Comparison of ENCODE assay signal across 8 mouse cellular contexts in genomic region chr15:84720291-84721204, GRCm38 (mm10). TPM values are rescaled to one million over a fixed set of nuclear protein-coding genes. Genes with fewer than 3 reads are reported as not detected.
DNase-seq lines count a peak whose midpoint lies in the region; ATAC-seq lines count a peak whose summit lies in the region.

No protein-coding gene starts in this region.

- no peak for ATAC-seq in heart, embryonic 11.5 days (replicated peaks; ENCODE audit: insufficient number of reproducible peaks, low FRiP score, low TSS enrichment)
- ATAC-seq in limb, embryonic 11.5 days (ENCODE audit: insufficient number of reproducible peaks, low FRiP score, low TSS enrichment, low read depth), result peak; percentile 45; the same call in 1 of the 2 replicates
- ATAC-seq in midbrain, embryonic 15.5 days (replicated peaks), result no peak

- H3K27me3 ChIP-seq in heart, embryonic 11.5 days (ENCODE audit: control insufficient read depth, insufficient read depth, low read length), result peaks cover 8% of the 10 kb centered on the region
- peaks cover 13% of the 10 kb centered on the region; the same call in 1 of the 2 replicates for H3K27me3 ChIP-seq in limb, embryonic 11.5 days (ENCODE audit: control insufficient read depth, insufficient read depth, low read length)
- H3K27me3 ChIP-seq in midbrain, embryonic 15.5 days (replicated peaks), result peaks cover 29% of the 10 kb centered on the region

- H3K27ac ChIP-seq in heart, embryonic 11.5 days (ENCODE audit: low read depth, low read length), result no peak overlapping the region
- H3K27ac ChIP-seq in limb, embryonic 11.5 days (replicated peaks; ENCODE audit: low read depth, low read length), result no peak overlapping the region
- H3K27ac ChIP-seq in midbrain, embryonic 15.5 days, result no peak overlapping the region

- WGBS in heart, embryonic 11.5 days (ENCODE audit: insufficient replicate concordance), result 6% methylated on average over 33 of the region's 33 CpGs
- WGBS in limb, embryonic 11.5 days, result 4% methylated on average over 33 of the region's 33 CpGs
- 9% methylated on average over 33 of the region's 33 CpGs for WGBS in midbrain, embryonic 15.5 days

- H3K36me3 ChIP-seq in heart, embryonic 11.5 days (ENCODE audit: control insufficient read depth, insufficient read depth, low read length), result no peaks in the 10 kb centered on the region
- H3K36me3 ChIP-seq in limb, embryonic 11.5 days (ENCODE audit: control insufficient read depth, insufficient read depth, low read length), result no peaks in the 10 kb centered on the region
- H3K36me3 ChIP-seq in midbrain, embryonic 15.5 days (replicated peaks), result no peaks in the 10 kb centered on the region

- DNase-seq in adrenal gland, adult 2 months, result peak; percentile 12
- DNase-seq in adrenal gland, adult 8-10 months, result no peak
- DNase-seq in NIH3T3 (ENCODE audit: low read depth), result peak; percentile 64
- DNase-seq in limb, embryonic 11.5 days (ENCODE audit: low spot score), result peak; percentile 77
- DNase-seq in cerebellum, adult 9-10 months, result no peak
- DNase-seq in frontal cortex, postnatal 14 days (ENCODE audit: low spot score in 2 of 2), result no peak

- H3K9me3 ChIP-seq in heart, embryonic 11.5 days (replicated peaks; ENCODE audit: control insufficient read depth, low read length), result no peaks in the 10 kb centered on the region
- no peaks in the 10 kb centered on the region for H3K9me3 ChIP-seq in limb, embryonic 11.5 days (ENCODE audit: control insufficient read depth, low read length)
- no peaks in the 10 kb centered on the region for H3K9me3 ChIP-seq in midbrain, embryonic 15.5 days

- H3K4me2 ChIP-seq in heart, embryonic 11.5 days, result peak overlapping the region; percentile 89
- peak overlapping the region; percentile 70 for H3K4me2 ChIP-seq in limb, embryonic 11.5 days (ENCODE audit: low read depth, severe bottlenecking)
- H3K4me2 ChIP-seq in midbrain, embryonic 15.5 days, result peak overlapping the region; percentile 17

- peak overlapping the region; percentile 62 for H3K9ac ChIP-seq in heart, embryonic 11.5 days (ENCODE audit: low read depth, low read length)
- peak overlapping the region; percentile 28 for H3K9ac ChIP-seq in limb, embryonic 11.5 days (ENCODE audit: low read length)
- H3K9ac ChIP-seq in midbrain, embryonic 15.5 days, result no peak overlapping the region

- peaks cover 8% of the 10 kb centered on the region; the same call in 1 of the 2 replicates for H3K4me1 ChIP-seq in heart, embryonic 11.5 days (ENCODE audit: control insufficient read depth, insufficient read depth, low read length)
- H3K4me1 ChIP-seq in limb, embryonic 11.5 days (ENCODE audit: control insufficient read depth, insufficient read depth, low read length), result peaks cover 16% of the 10 kb centered on the region
- H3K4me1 ChIP-seq in midbrain, embryonic 15.5 days, result peaks cover 11% of the 10 kb centered on the region

- peak overlapping the region; percentile 42 for H3K4me3 ChIP-seq in heart, embryonic 11.5 days (ENCODE audit: low read depth, low read length)
- peak overlapping the region; percentile 30 for H3K4me3 ChIP-seq in limb, embryonic 11.5 days (ENCODE audit: low read depth, low read length)
- no peak overlapping the region for H3K4me3 ChIP-seq in midbrain, embryonic 15.5 days

RNA-seq across cellular contexts. Expression of gene Arhgap8, which starts 0.7 kb away (rescaled TPM):
- under 1 TPM; 0.43 to 0.93 TPM for total RNA-seq in adrenal gland, adult 2 months (2021)
- 0.90 and 1.00 TPM in 2 replicates for polyA plus RNA-seq in adrenal gland, adult 2 months (2012; rRNA removed)
- total RNA-seq in adrenal gland, adult 8-10 months (2022), result 1 to 10 TPM in 3 of 4 experiments, under 1 TPM in 1; 0.64 to 2.6 (median 1.9) TPM
- polyA plus RNA-seq in heart, embryonic 11.5 days (2014; fragmentation: Nextera tagmentation; extraction: Ambion mirVana), result 2.7 TPM in 2 replicates
- polyA plus RNA-seq in limb, embryonic 11.5 days (2014; fragmentation: Nextera tagmentation; extraction: Ambion mirVana), result 3.1 and 5.2 TPM in 2 replicates
- polyA plus RNA-seq in midbrain, embryonic 15.5 days (2015; fragmentation: Nextera tagmentation; extraction: Ambion mirVana), result 0.59 and 0.73 TPM in 2 replicates

RNA-seq across cellular contexts. Expression of gene Prr5, which starts 51.1 kb away (rescaled TPM):
- total RNA-seq in adrenal gland, adult 2 months (2021), result 1 to 10 TPM; 7.0 to 9.4 TPM
- polyA plus RNA-seq in adrenal gland, adult 2 months (2012; rRNA removed), result 15.7 and 26.7 TPM in 2 replicates
- total RNA-seq in adrenal gland, adult 8-10 months (2022), result 1 to 10 TPM; 4.8 to 8.3 (median 6.0) TPM
- 18.0 and 19.9 TPM in 2 replicates for polyA plus RNA-seq in heart, embryonic 11.5 days (2014; fragmentation: Nextera tagmentation; extraction: Ambion mirVana)
- 13.2 and 14.4 TPM in 2 replicates for polyA plus RNA-seq in limb, embryonic 11.5 days (2014; fragmentation: Nextera tagmentation; extraction: Ambion mirVana)
- 27.5 and 27.7 TPM in 2 replicates for polyA plus RNA-seq in midbrain, embryonic 15.5 days (2015; fragmentation: Nextera tagmentation; extraction: Ambion mirVana)

Comparison
In these comparisons a context has a peak if more than half of its experiments do, and no peak if none do; other contexts are left out.
1. DNase-seq: peak in adrenal gland, adult 2 months (single experiment), NIH3T3 (single experiment) and limb, embryonic 11.5 days (single experiment); none in adrenal gland, adult 8-10 months (single experiment), cerebellum, adult 9-10 months (single experiment) and frontal cortex, postnatal 14 days (0 of 2).
2. H3K4me2 ChIP-seq: peak in every context shown above with its lines; median percentile 89 in heart, embryonic 11.5 days; 70 in limb, embryonic 11.5 days; 17 in midbrain, embryonic 15.5 days.